ENCODE assay signal across 12 mouse cellular contexts in genomic region chr1:158732868-158733496, GRCm38 (mm10).
DNase-seq lines count a peak whose midpoint lies in the region; ATAC-seq lines count a peak whose summit lies in the region.
"Had no signal": no experiment of that assay in that cellular context is flagged by ENCODE, and none has a peak within 500 bp of the region (broad histone marks: within the 10 kb centered on the region; RNA-seq: fewer than 3 reads in every experiment).

No protein-coding gene starts in this region.

- DNase-seq in right cerebral cortex, adult 18-20 months: peak; percentile 66
- DNase-seq in right cerebral cortex, postnatal 4 days: no peak
- peak; percentile 26 to 73 for DNase-seq in left cerebral cortex, adult 9 months (ENCODE audit: low spot score in 2 of 2)
- DNase-seq in spleen, postnatal 10 days (ENCODE audit: low spot score in 2 of 2): no peak
- DNase-seq in cerebellum, postnatal 36 days: no peak
- DNase-seq: thymus, postnatal 4 days had no signal

- no peak overlapping the region for H3K4me2 ChIP-seq in hindbrain, embryonic 16.5 days (ENCODE audit: low read length)
- H3K4me2 ChIP-seq: heart, embryonic 13.5 days; hindbrain, embryonic 15.5 days had no signal

- H3K9ac ChIP-seq in hindbrain, embryonic 16.5 days (ENCODE audit: low read depth, low read length): no peak overlapping the region
- H3K9ac ChIP-seq: heart, embryonic 13.5 days; hindbrain, embryonic 15.5 days; liver, embryonic 14.5 days had no signal

- no peaks in the 10 kb centered on the region for H3K9me3 ChIP-seq in hindbrain, embryonic 16.5 days (ENCODE audit: control insufficient read depth, low read length)
- H3K9me3 ChIP-seq: heart, embryonic 13.5 days; hindbrain, embryonic 15.5 days had no signal

- H3K27ac ChIP-seq in hindbrain, embryonic 16.5 days (ENCODE audit: low read depth, low read length): no peak overlapping the region
- H3K27ac ChIP-seq: heart, embryonic 13.5 days; hindbrain, embryonic 15.5 days; liver, embryonic 14.5 days had no signal

- WGBS in hindbrain, embryonic 16.5 days: 55% methylated on average over 4 of the region's 4 CpGs

- no peaks in the 10 kb centered on the region for H3K27me3 ChIP-seq in hindbrain, embryonic 16.5 days (replicated peaks; ENCODE audit: control insufficient read depth, insufficient read depth, low read length)
- H3K27me3 ChIP-seq: heart, embryonic 13.5 days; hindbrain, embryonic 15.5 days had no signal

- H3K4me3 ChIP-seq in hindbrain, embryonic 16.5 days (ENCODE audit: low read length): no peak overlapping the region
- H3K4me3 ChIP-seq: heart, embryonic 13.5 days; hindbrain, embryonic 15.5 days had no signal

- no peaks in the 10 kb centered on the region for H3K4me1 ChIP-seq in hindbrain, embryonic 16.5 days (ENCODE audit: control insufficient read depth, insufficient read depth, low read depth, low read length)
- H3K4me1 ChIP-seq: hindbrain, embryonic 15.5 days had no signal

- no peaks in the 10 kb centered on the region for H3K36me3 ChIP-seq in hindbrain, embryonic 16.5 days (ENCODE audit: control insufficient read depth, insufficient read depth, low read length)
- H3K36me3 ChIP-seq: heart, embryonic 13.5 days; hindbrain, embryonic 15.5 days had no signal

- ATAC-seq in frontal cortex, adult (ENCODE audit: low TSS enrichment): peak; percentile 73
- ATAC-seq in hindbrain, embryonic 16.5 days: no peak
- ATAC-seq: activated CD4-positive, CD25-positive, alpha-beta regulatory T cell, adult 4 months had no signal

Comparison
In these comparisons a context has a peak if more than half of its experiments do, and no peak if none do; other contexts are left out.
1. DNase-seq: peak in right cerebral cortex, adult 18-20 months (single experiment) and left cerebral cortex, adult 9 months (2 of 2); none in right cerebral cortex, postnatal 4 days (single experiment), spleen, postnatal 10 days (0 of 2) and cerebellum, postnatal 36 days (0 of 2).